Mouse (Mus musculus): Measurements from ENCODE around the gene Trim72. TPM values are rescaled to one million over a fixed set of nuclear protein-coding genes. Genes with fewer than 3 reads are reported as not detected.
"Not testable (repeated sequence)": the region's sequence is repeated elsewhere in the genome, so short reads cannot be mapped to it uniquely, and the experiment has no call there.

Trim72 gene
- total and polyA plus RNA-seq, 2 experiments from 2014 or later = 0.37 TPM; not detected in 1

GRCm38 (mm10) chr7:128032989-128033293 lies 29.2 kb downstream of the Trim72 start:
- Histone ChIP-seq H3K27ac (no peak overlapping the region), H3K4me3 (ENCODE audit: low read length) (no peak overlapping the region), H3K36me3 (ENCODE audit: insufficient read depth, low read length) (no peaks in the 10 kb centered on the region), H3K9me3 (ENCODE audit: low read length) (no peaks in the 10 kb centered on the region), H3K9ac (replicated peaks; ENCODE audit: low read length) (no peak overlapping the region), H3K27me3 (ENCODE audit: insufficient read depth, low read length) (no peaks in the 10 kb centered on the region), H3K4me1 (ENCODE audit: insufficient read depth, low read length) (no peaks in the 10 kb centered on the region), H3K4me2 (ENCODE audit: low read depth, low read length) (no peak overlapping the region)
- WGBS = 95% methylated on average over 3 of the region's 3 CpGs
- no peak for TF ChIP-seq CTCF (IDR thresholded peaks at IDR 0.05; ENCODE audit: low read depth)
- ATAC-seq (no peak), DNase-seq (ENCODE audit: low spot score) (no peak)

GRCm38 (mm10) chr7:128033616-128034015 lies 29.9 kb downstream of the Trim72 start:
- Histone ChIP-seq H3K36me3 (ENCODE audit: insufficient read depth, low read length) (no peaks in the 10 kb centered on the region), H3K4me1 (ENCODE audit: insufficient read depth, low read length) (no peaks in the 10 kb centered on the region), H3K27me3 (ENCODE audit: insufficient read depth, low read length) (no peaks in the 10 kb centered on the region), H3K9me3 (ENCODE audit: low read length) (no peaks in the 10 kb centered on the region), H3K27ac (no peak overlapping the region), H3K9ac (replicated peaks; ENCODE audit: low read length) (no peak overlapping the region), H3K4me2 (ENCODE audit: low read depth, low read length) (no peak overlapping the region), H3K4me3 (ENCODE audit: low read length) (no peak overlapping the region)
- no peak for TF ChIP-seq CTCF (IDR thresholded peaks at IDR 0.05; ENCODE audit: low read depth)
- 97% methylated on average over 4 of the region's 4 CpGs for WGBS
- ATAC-seq (no peak), DNase-seq (ENCODE audit: low spot score) (no peak)

- H3K4me3 ChIP-seq (ENCODE audit: low read length); H3K27me3 ChIP-seq (ENCODE audit: insufficient read depth, low read length); DNase-seq (ENCODE audit: low spot score); H3K4me2 ChIP-seq (ENCODE audit: low read depth, low read length); H3K36me3 ChIP-seq (ENCODE audit: insufficient read depth, low read length); H3K27ac ChIP-seq; ATAC-seq; H3K9me3 ChIP-seq (ENCODE audit: low read length); H3K9ac ChIP-seq (replicated peaks; ENCODE audit: low read length); H3K4me1 ChIP-seq (ENCODE audit: insufficient read depth, low read length): not testable (repeated sequence)
- WGBS = 79% methylated on average over 15 of the region's 15 CpGs
These were observed 38.5 kb downstream of the Trim72 start for GRCm38 (mm10) chr7:128042161-128042820.

- H3K4me3 ChIP-seq (ENCODE audit: low read length) = no peak overlapping the region
- no peak overlapping the region for H3K9ac ChIP-seq (replicated peaks; ENCODE audit: low read length)
- H3K4me2 ChIP-seq (ENCODE audit: low read depth, low read length) = no peak overlapping the region
- 66% methylated on average over 4 of the region's 4 CpGs for WGBS
- no peak overlapping the region for H3K27ac ChIP-seq
- no peaks in the 10 kb centered on the region for H3K27me3 ChIP-seq (ENCODE audit: insufficient read depth, low read length)
- DNase-seq (ENCODE audit: low spot score) (no peak), ATAC-seq (no peak)
- H3K4me1 ChIP-seq (ENCODE audit: insufficient read depth, low read length) = no peaks in the 10 kb centered on the region
- no peak for TF ChIP-seq CTCF (IDR thresholded peaks at IDR 0.05; ENCODE audit: low read depth)
- H3K36me3 ChIP-seq (ENCODE audit: insufficient read depth, low read length) = no peaks in the 10 kb centered on the region
- H3K9me3 ChIP-seq (ENCODE audit: low read length) = no peaks in the 10 kb centered on the region
These were observed 40.5 kb downstream of the Trim72 start for GRCm38 (mm10) chr7:128044142-128044785.

GRCm38 (mm10) chr7:128045640-128046039 lies 41.9 kb downstream of the Trim72 start:
- 66% methylated on average over 2 of the region's 2 CpGs for WGBS
- no peak overlapping the region for H3K9ac ChIP-seq (replicated peaks; ENCODE audit: low read length)
- H3K9me3 ChIP-seq (ENCODE audit: low read length) = no peaks in the 10 kb centered on the region
- ATAC-seq (no peak), DNase-seq (ENCODE audit: low spot score) (no peak)
- H3K4me3 ChIP-seq (ENCODE audit: low read length) = no peak overlapping the region
- H3K36me3 ChIP-seq (ENCODE audit: insufficient read depth, low read length) = no peaks in the 10 kb centered on the region
- H3K27ac ChIP-seq = no peak overlapping the region
- H3K27me3 ChIP-seq (ENCODE audit: insufficient read depth, low read length) = no peaks in the 10 kb centered on the region
- H3K4me1 ChIP-seq (ENCODE audit: insufficient read depth, low read length) = no peaks in the 10 kb centered on the region
- H3K4me2 ChIP-seq (ENCODE audit: low read depth, low read length) = no peak overlapping the region
- TF ChIP-seq CTCF (IDR thresholded peaks at IDR 0.05; ENCODE audit: low read depth) = no peak

GRCm38 (mm10) chr7:128048819-128049218 lies 45.1 kb downstream of the Trim72 start:
- H3K4me1 ChIP-seq (ENCODE audit: insufficient read depth, low read length) = no peaks in the 10 kb centered on the region
- H3K27me3 ChIP-seq (ENCODE audit: insufficient read depth, low read length) = no peaks in the 10 kb centered on the region
- TF ChIP-seq CTCF (IDR thresholded peaks at IDR 0.05; ENCODE audit: low read depth) = no peak
- DNase-seq (ENCODE audit: low spot score) (no peak), ATAC-seq (no peak)
- no peak overlapping the region for H3K9ac ChIP-seq (replicated peaks; ENCODE audit: low read length)
- H3K9me3 ChIP-seq (ENCODE audit: low read length) = no peaks in the 10 kb centered on the region
- H3K36me3 ChIP-seq (ENCODE audit: insufficient read depth, low read length) = no peaks in the 10 kb centered on the region
- no peak overlapping the region for H3K4me3 ChIP-seq (ENCODE audit: low read length)
- WGBS = 92% methylated on average over 4 of the region's 4 CpGs
- no peak overlapping the region for H3K27ac ChIP-seq
- no peak overlapping the region for H3K4me2 ChIP-seq (ENCODE audit: low read depth, low read length)

- no peaks in the 10 kb centered on the region for H3K9me3 ChIP-seq (ENCODE audit: low read length)
- DNase-seq (ENCODE audit: low spot score) = no peak
- no peak overlapping the region for H3K27ac ChIP-seq
- no peaks in the 10 kb centered on the region for H3K4me1 ChIP-seq (ENCODE audit: insufficient read depth, low read length)
- no peaks in the 10 kb centered on the region for H3K36me3 ChIP-seq (ENCODE audit: insufficient read depth, low read length)
- H3K4me2 ChIP-seq (ENCODE audit: low read depth, low read length) = no peak overlapping the region
- H3K9ac ChIP-seq (replicated peaks; ENCODE audit: low read length) = no peak overlapping the region
- 98% methylated on average over 2 of the region's 2 CpGs for WGBS
- H3K27me3 ChIP-seq (ENCODE audit: insufficient read depth, low read length) = no peaks in the 10 kb centered on the region
- TF ChIP-seq CTCF (IDR thresholded peaks at IDR 0.05; ENCODE audit: low read depth) = no peak
- no peak overlapping the region for H3K4me3 ChIP-seq (ENCODE audit: low read length)
- ATAC-seq = no peak
These were observed 45.5 kb downstream of the Trim72 start for GRCm38 (mm10) chr7:128049254-128049653.
